Mouse (Mus musculus): ENCODE results near the gene Phgdh. TPM values are rescaled to one million over a fixed set of nuclear protein-coding genes. Genes with fewer than 3 reads are reported as not detected.

The Phgdh gene
- polyA plus RNA-seq, 1 experiment from 2014 or later: 554 TPM

DNA sequence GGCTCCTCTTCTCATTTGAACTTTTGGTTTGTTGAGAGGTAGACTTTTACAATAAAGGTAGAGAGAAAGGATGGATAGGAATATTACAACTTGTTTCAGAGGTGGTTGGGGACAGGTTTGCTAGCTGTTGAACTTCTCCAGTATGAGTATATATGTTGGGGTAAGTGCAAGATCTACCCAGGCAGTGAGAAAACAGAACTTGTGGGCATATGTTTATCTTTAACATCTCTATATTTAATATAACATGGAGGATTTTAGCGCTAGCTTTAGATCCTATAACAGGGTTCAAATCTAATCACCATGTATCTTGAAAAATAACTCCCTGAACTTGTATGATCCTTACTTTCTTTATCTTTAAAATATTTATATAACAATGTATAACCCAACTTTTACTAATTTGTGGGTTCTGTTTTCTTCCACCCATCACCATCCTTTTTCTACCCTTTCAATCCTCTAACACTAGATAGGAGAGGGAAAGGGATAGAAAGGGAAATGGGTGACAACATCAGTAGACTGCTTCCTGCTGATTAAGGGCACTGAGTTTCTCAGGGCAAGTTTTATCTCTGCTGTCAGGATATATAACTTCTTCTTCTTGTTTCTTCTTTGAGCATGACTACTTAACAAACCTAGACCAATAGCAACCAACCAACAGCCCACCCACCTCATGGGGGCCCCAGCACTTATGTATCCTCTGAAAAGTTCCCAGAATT is 40.2 kb downstream of the Phgdh start:
- Histone ChIP-seq H3K9me3 (ENCODE audit: control insufficient read depth, low read length) (no peaks in the 10 kb centered on the region), H3K27me3 (replicated peaks; ENCODE audit: control insufficient read depth, insufficient read depth, low read length) (no peaks in the 10 kb centered on the region), H3K4me1 (replicated peaks; ENCODE audit: control insufficient read depth, insufficient read depth, low read length) (no peaks in the 10 kb centered on the region), H3K9ac (ENCODE audit: low read depth, low read length) (no peak overlapping the region), H3K36me3 (ENCODE audit: control insufficient read depth, insufficient read depth, low read length) (no peaks in the 10 kb centered on the region), H3K27ac (ENCODE audit: low read depth, low read length) (no peak overlapping the region), H3K4me3 (ENCODE audit: low read depth, low read length) (no peak overlapping the region), H3K4me2 (no peak overlapping the region)
- no peak for DNase-seq (ENCODE audit: low spot score)
- WGBS: 56% methylated on average over 1 of the region's 1 CpGs
- ATAC-seq (replicated peaks; ENCODE audit: low FRiP score): no peak

DNA sequence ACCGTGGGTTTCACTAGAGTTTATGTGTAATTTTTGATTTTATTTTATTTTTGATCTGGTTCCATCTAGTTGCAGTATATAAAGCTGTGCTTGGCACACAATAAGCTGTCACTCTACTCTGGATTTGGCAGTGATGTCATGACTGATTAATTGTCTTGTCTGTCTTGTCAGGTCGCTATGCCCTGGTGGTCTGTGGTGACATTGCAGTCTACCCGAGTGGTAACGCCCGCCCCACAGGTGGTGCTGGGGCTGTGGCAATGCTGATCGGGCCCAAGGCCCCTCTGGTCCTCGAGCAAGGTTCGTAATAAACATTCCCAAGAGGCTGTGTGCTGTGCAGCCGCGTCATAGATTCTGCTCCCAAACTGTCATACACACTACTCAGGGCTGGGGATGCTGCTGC is 43.8 kb downstream of the Phgdh start:
- Histone ChIP-seq H3K9ac (ENCODE audit: low read depth, low read length) (no peak overlapping the region), H3K4me2 (no peak overlapping the region), H3K36me3 (ENCODE audit: control insufficient read depth, insufficient read depth, low read length) (no peaks in the 10 kb centered on the region; the same call in 1 of the 2 replicates), H3K9me3 (ENCODE audit: control insufficient read depth, low read length) (no peaks in the 10 kb centered on the region), H3K27me3 (replicated peaks; ENCODE audit: control insufficient read depth, insufficient read depth, low read length) (no peaks in the 10 kb centered on the region), H3K4me1 (replicated peaks; ENCODE audit: control insufficient read depth, insufficient read depth, low read length) (no peaks in the 10 kb centered on the region), H3K27ac (ENCODE audit: low read depth, low read length) (no peak overlapping the region), H3K4me3 (ENCODE audit: low read depth, low read length) (no peak overlapping the region)
- ATAC-seq (replicated peaks; ENCODE audit: low FRiP score): no peak
- WGBS: 69% methylated on average over 10 of the region's 10 CpGs
- no peak for DNase-seq (ENCODE audit: low spot score)

DNA sequence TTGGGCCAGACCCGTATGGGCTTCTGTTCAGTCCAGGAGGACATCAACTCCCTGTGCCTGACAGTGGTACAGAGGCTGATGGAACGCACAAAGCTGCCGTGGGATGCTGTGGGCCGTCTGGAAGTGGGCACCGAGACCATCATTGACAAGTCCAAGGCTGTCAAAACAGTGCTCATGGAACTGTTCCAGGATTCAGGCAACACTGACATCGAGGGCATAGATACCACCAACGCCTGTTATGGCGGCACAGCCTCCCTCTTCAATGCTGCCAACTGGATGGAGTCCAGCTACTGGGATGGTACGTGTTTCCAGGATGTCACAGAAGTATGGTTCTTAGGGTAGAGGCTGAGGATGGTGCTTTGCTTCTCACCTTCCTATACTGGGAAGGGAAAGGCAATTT is 48.7 kb downstream of the Phgdh start:
- Histone ChIP-seq H3K9ac (ENCODE audit: low read depth, low read length) (no peak overlapping the region), H3K27ac (ENCODE audit: low read depth, low read length) (no peak overlapping the region), H3K9me3 (ENCODE audit: control insufficient read depth, low read length) (no peaks in the 10 kb centered on the region), H3K36me3 (ENCODE audit: control insufficient read depth, insufficient read depth, low read length) (no peaks in the 10 kb centered on the region; the same call in 1 of the 2 replicates), H3K4me3 (ENCODE audit: low read depth, low read length) (no peak overlapping the region), H3K27me3 (replicated peaks; ENCODE audit: control insufficient read depth, insufficient read depth, low read length) (no peaks in the 10 kb centered on the region), H3K4me1 (replicated peaks; ENCODE audit: control insufficient read depth, insufficient read depth, low read length) (no peaks in the 10 kb centered on the region), H3K4me2 (no peak overlapping the region)
- DNase-seq (ENCODE audit: low spot score): no peak
- ATAC-seq (replicated peaks; ENCODE audit: low FRiP score): no peak
- 89% methylated on average over 9 of the region's 9 CpGs for WGBS

DNA sequence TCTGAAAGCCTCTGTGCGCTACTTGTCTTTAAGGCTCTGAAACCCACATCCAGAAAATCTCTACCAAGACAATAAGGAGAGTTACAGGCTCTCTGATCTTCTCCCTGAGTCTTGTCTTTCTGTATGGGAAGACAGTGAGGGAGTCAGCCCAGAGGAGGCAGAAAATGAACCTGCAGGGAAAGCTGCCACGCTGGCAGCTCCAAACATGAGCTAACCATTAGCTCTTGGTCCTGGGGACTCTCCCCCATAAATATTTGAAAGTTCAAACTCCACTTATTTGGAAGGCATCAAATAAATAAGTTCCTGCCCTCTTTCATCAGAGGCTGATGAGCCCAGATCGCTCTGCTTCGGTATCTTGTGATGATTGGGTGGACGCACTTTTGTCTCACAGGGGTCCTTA is 56.6 kb downstream of the Phgdh start:
- WGBS: 85% methylated on average over 5 of the region's 5 CpGs
- no peaks in the 10 kb centered on the region for H3K27me3 ChIP-seq (replicated peaks; ENCODE audit: control insufficient read depth, insufficient read depth, low read length)
- ATAC-seq (replicated peaks; ENCODE audit: low FRiP score) (no peak), DNase-seq (ENCODE audit: low spot score) (no peak)
- H3K9ac ChIP-seq (ENCODE audit: low read depth, low read length): no peak overlapping the region
- no peaks in the 10 kb centered on the region for H3K9me3 ChIP-seq (ENCODE audit: control insufficient read depth, low read length)
- no peak overlapping the region for H3K27ac ChIP-seq (ENCODE audit: low read depth, low read length)
- no peak overlapping the region for H3K4me2 ChIP-seq
- H3K4me3 ChIP-seq (ENCODE audit: low read depth, low read length): no peak overlapping the region
- H3K4me1 ChIP-seq (replicated peaks; ENCODE audit: control insufficient read depth, insufficient read depth, low read length): peaks cover 12% of the 10 kb centered on the region
- H3K36me3 ChIP-seq (ENCODE audit: control insufficient read depth, insufficient read depth, low read length): no peaks in the 10 kb centered on the region

DNA sequence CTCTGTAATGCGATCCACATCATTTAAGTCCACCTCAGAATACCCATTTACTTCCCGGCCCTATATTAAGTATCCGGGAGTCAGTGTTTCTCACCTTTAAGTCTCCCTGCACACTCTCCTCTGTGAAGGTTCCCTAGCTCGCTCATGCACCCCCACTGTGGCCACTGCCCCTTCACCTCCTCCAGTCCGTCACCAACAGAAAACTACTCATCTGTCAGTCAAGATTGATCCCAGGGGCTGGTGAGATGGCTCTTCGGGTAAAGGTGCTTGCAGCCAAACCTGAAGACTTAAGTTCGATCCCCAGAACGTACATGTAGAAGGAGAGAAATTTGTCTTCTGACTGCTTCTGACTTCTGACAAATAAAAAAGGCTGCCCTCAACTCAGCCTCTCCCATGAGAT is 57.4 kb downstream of the Phgdh start:
- no peaks in the 10 kb centered on the region for H3K9me3 ChIP-seq (ENCODE audit: control insufficient read depth, low read length)
- WGBS: 91% methylated on average over 8 of the region's 8 CpGs
- no peak overlapping the region for H3K9ac ChIP-seq (ENCODE audit: low read depth, low read length)
- H3K27me3 ChIP-seq (replicated peaks; ENCODE audit: control insufficient read depth, insufficient read depth, low read length): no peaks in the 10 kb centered on the region
- DNase-seq (ENCODE audit: low spot score) (no peak), ATAC-seq (replicated peaks; ENCODE audit: low FRiP score) (no peak)
- H3K4me1 ChIP-seq (replicated peaks; ENCODE audit: control insufficient read depth, insufficient read depth, low read length): peaks cover 12% of the 10 kb centered on the region
- H3K36me3 ChIP-seq (ENCODE audit: control insufficient read depth, insufficient read depth, low read length): no peaks in the 10 kb centered on the region
- no peak overlapping the region for H3K4me3 ChIP-seq (ENCODE audit: low read depth, low read length)
- no peak overlapping the region for H3K27ac ChIP-seq (ENCODE audit: low read depth, low read length)
- no peak overlapping the region for H3K4me2 ChIP-seq

DNA sequence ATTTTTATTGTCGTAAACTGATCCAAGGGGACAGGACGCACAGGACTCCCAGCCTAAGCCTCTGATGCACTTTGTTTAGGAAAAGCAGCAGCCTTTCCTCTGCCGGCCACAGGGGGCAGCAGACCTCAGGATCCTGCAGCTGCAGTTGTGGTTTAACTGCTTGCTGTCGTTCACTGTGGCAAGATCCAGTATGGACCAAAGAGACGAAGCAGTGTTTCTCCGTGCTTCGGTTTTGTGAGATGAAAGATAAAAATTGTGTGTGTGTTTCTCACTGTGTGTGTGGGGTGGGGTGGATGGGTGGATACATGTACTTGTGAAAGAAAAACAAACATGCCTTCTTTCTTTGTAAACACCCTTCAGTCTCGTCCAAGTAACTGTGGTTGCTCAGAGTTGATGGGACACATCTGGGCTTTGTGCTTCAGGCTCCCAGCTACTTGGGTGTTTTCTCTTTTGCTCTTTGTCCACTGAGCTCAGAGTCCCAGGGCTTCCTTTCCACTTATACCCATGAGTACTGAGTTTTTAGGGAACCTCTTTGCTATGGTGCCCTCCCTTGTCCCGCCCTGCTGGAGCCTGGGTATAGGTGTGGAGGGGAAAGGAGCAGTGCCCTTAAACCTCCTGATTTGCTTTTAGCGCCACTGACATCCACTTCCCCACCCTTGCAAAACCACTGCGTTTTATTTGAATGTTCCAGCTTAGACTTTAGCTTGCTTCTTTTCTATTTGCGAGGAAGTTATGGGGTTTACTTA is 58.7 kb downstream of the Phgdh start:
- Histone ChIP-seq H3K4me3 (ENCODE audit: low read depth, low read length) (peak overlapping the region; percentile 7; the same call in 1 of the 2 replicates), H3K4me2 (peak overlapping the region; percentile 46), H3K9ac (ENCODE audit: low read depth, low read length) (no peak overlapping the region), H3K36me3 (ENCODE audit: control insufficient read depth, insufficient read depth, low read length) (no peaks in the 10 kb centered on the region), H3K4me1 (replicated peaks; ENCODE audit: control insufficient read depth, insufficient read depth, low read length) (peaks cover 12% of the 10 kb centered on the region), H3K9me3 (ENCODE audit: control insufficient read depth, low read length) (no peaks in the 10 kb centered on the region), H3K27ac (ENCODE audit: low read depth, low read length) (no peak overlapping the region), H3K27me3 (replicated peaks; ENCODE audit: control insufficient read depth, insufficient read depth, low read length) (no peaks in the 10 kb centered on the region)
- DNase-seq (ENCODE audit: low spot score) (peak; percentile 43), ATAC-seq (replicated peaks; ENCODE audit: low FRiP score) (peak; percentile 74)
- 30% methylated on average over 12 of the region's 12 CpGs for WGBS

DNA sequence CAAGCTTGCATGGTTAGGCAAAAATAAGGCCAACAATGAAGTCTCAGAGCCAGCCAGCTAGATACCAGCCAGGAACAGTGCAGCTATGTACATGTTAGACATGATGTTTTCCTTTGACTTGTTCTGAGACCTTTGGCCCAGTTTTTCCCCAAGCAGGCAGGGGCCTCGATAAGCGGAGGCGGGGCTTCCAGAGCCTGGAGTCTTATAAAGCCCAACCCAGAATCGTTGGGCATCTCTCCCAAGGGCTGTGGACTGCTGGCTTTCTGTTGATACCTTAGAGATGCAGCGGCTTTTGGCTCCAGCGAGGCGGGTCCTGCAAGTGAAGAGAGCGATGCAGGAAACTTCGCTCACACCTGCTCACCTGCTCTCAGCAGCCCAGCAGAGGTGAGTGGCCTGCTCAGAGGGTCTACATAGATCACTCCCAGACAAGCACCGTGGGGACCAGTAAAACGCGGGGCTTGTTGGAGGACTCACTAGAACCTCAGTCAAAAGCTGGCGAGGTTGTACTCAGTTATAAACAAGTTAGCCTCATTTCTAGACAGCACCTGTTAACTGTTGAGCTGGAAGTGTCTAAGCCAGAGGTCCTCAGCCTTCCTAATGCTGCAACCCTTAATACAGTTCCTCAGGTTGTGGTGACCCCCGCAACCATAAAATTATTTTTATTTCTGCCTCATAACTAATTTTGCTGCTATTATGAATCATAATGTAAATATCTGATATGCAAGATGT is 59.4 kb downstream of the Phgdh start, which contains the start of gene Hmgcs2:
Hmgcs2 (plus strand) TSS at position 232 of the 729 bp plus-strand sequence.
- H3K4me1 ChIP-seq (replicated peaks; ENCODE audit: control insufficient read depth, insufficient read depth, low read length): peaks cover 12% of the 10 kb centered on the region
- 52% methylated on average over 14 of the region's 14 CpGs for WGBS
- no peaks in the 10 kb centered on the region for H3K27me3 ChIP-seq (replicated peaks; ENCODE audit: control insufficient read depth, insufficient read depth, low read length)
- ATAC-seq (replicated peaks; ENCODE audit: low FRiP score) (peak; percentile 65), DNase-seq (ENCODE audit: low spot score) (peak; percentile 40)
- H3K4me2 ChIP-seq: peak within 1 kb of the TSS; percentile 47
- no peaks in the 10 kb centered on the region for H3K36me3 ChIP-seq (ENCODE audit: control insufficient read depth, insufficient read depth, low read length)
- H3K4me3 ChIP-seq (ENCODE audit: low read depth, low read length): peak within 1 kb of the TSS; percentile 7; the same call in 1 of the 2 replicates
- H3K9ac ChIP-seq (ENCODE audit: low read depth, low read length): no peak within 1 kb of the TSS
- no peaks in the 10 kb centered on the region for H3K9me3 ChIP-seq (ENCODE audit: control insufficient read depth, low read length)
- H3K27ac ChIP-seq (ENCODE audit: low read depth, low read length): no peak within 1 kb of the TSS

DNA sequence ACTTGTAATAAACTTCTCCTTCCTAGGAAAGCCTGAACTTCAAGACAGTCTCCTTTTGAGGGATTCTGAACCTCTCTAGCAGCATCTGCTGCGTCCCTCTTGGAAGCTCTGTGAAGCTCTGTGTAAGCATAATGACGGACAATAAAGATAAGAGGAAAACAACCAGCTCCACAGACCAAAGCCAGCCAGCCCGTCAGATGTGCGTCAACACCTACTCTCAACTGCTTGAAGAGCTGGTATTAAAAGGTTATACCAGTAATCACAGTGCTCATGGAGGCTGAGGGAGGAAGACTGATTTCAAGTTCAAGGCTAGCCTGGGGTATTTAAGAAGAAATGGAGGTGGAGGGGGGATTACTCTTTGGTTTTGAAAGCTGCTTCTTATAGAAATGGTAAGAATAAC is 60.1 kb downstream of the Phgdh start:
- ATAC-seq (replicated peaks; ENCODE audit: low FRiP score) (no peak), DNase-seq (ENCODE audit: low spot score) (no peak)
- Histone ChIP-seq H3K4me3 (ENCODE audit: low read depth, low read length) (no peak overlapping the region), H3K27me3 (replicated peaks; ENCODE audit: control insufficient read depth, insufficient read depth, low read length) (no peaks in the 10 kb centered on the region), H3K36me3 (ENCODE audit: control insufficient read depth, insufficient read depth, low read length) (no peaks in the 10 kb centered on the region), H3K9me3 (ENCODE audit: control insufficient read depth, low read length) (no peaks in the 10 kb centered on the region), H3K27ac (ENCODE audit: low read depth, low read length) (no peak overlapping the region), H3K4me1 (replicated peaks; ENCODE audit: control insufficient read depth, insufficient read depth, low read length) (peaks cover 15% of the 10 kb centered on the region), H3K9ac (ENCODE audit: low read depth, low read length) (no peak overlapping the region), H3K4me2 (no peak overlapping the region; the same call in 1 of the 2 replicates)
- 32% methylated on average over 4 of the region's 4 CpGs for WGBS

All from liver, embryonic 11.5 days (tissue).